Mouse (Mus musculus): Measurements from ENCODE around the gene Capzb.

Gene Capzb

DNA sequence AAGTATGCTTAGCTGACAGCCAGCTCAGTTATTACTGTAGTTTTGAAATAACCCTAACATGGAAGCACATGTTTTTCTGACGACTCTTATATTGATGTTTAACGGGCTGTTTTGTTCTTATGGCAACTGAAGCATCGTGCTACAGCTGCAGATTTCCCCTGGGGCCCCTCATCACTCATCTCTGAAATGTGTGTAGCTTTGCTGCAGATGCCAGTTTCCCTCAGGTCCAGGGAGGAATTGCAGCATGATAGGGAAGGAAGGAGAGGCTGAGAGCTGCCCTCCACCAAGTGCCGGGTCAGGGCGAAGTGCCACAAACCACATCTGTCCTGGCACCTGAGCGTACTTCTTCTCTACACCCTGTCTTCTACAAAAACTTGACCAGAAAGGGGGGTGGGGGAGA lies 47.6 kb downstream of the Capzb start:
- Histone ChIP-seq H3K4me3 (replicated peaks; ENCODE audit: low read length) (no peak overlapping the region), H3K27me3 (ENCODE audit: insufficient read depth, low read length) (no peaks in the 10 kb centered on the region), H3K36me3 (ENCODE audit: insufficient read depth, low read length) (peaks cover 89% of the 10 kb centered on the region), H3K9me3 (ENCODE audit: low read length) (no peaks in the 10 kb centered on the region), H3K4me1 (replicated peaks; ENCODE audit: low read depth, low read length) (peaks cover 76% of the 10 kb centered on the region)
- TF ChIP-seq NANOG (IDR thresholded peaks at IDR 0.05; ENCODE audit: borderline replicate concordance, low read length) (no peak), POU5F1 (IDR thresholded peaks at IDR 0.05; ENCODE audit: borderline replicate concordance, low read length) (no peak), CTCF (conservative IDR thresholded peaks at IDR 0.05; ENCODE audit: low read length) (no peak)

DNA sequence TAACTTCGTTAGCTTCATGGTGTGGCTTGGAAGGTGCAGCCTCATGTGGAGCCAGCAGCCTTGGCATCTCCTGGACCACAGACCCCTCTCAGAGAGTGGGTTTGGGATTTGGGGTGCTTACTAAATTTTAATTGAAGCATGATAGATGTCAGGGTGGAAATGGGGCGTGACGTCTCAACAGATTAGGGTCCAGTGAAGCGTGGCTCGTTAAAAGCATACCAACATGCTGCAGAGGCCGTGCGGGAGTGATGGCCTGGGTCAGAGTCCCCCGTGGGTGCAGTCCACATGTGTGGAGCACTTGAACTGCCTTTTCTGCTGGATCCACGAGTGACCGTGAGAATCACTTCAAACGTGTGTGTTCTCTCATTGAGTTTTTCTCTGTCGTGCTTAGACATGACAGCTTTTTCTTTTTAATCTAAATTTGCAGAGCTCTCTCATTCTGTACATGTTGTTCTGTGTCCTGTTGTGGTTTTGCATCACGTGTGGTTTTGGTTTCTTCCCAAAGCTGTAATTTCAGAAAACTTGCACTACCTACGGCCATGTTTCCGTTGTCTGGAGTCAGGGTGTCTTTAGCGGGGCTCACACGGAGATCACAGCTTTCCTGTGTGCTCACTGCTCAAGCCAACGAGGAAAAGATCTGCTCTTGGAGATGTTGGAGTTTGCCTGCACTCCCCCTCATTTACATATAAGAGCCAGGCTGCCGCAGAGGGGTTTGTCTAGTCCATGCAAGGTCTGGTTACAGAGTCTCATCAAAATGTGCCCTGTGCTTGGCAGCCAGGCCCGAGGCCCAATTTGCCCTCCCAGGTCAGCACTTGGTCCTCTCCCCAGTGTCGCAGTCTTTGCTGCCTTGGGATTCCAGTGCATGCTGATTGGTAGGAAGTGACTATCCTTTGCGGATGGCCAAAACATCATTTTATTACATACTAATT lies 49.2 kb downstream of the Capzb start:
- Histone ChIP-seq H3K36me3 (ENCODE audit: insufficient read depth, low read length) (peaks cover 91% of the 10 kb centered on the region), H3K27me3 (ENCODE audit: insufficient read depth, low read length) (no peaks in the 10 kb centered on the region), H3K4me3 (replicated peaks; ENCODE audit: low read length) (no peak overlapping the region), H3K9me3 (ENCODE audit: low read length) (no peaks in the 10 kb centered on the region), H3K4me1 (replicated peaks; ENCODE audit: low read depth, low read length) (peaks cover 76% of the 10 kb centered on the region)
- TF ChIP-seq NANOG (IDR thresholded peaks at IDR 0.05; ENCODE audit: borderline replicate concordance, low read length) (no peak), POU5F1 (IDR thresholded peaks at IDR 0.05; ENCODE audit: borderline replicate concordance, low read length) (no peak), CTCF (conservative IDR thresholded peaks at IDR 0.05; ENCODE audit: low read length) (no peak)

DNA sequence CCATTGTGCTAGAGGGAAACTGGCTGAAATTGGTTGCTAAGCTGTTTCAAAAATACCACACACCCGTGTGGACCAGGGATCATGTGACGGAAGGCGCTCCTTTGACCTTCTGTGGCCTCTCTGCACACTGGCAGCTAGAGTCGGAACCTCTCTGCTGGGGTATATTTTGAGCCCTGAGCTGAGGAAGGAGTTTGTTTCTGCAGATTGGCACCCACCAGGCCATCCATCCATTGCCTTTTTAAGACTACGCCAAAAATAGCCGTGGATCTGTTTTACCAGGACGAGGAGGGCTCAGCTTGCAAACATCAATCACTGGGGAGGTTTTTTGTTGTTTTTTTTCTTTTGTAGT lies 49.9 kb downstream of the Capzb start:
- TF ChIP-seq POU5F1 (IDR thresholded peaks at IDR 0.05; ENCODE audit: borderline replicate concordance, low read length) (no peak), CTCF (conservative IDR thresholded peaks at IDR 0.05; ENCODE audit: low read length) (no peak), NANOG (IDR thresholded peaks at IDR 0.05; ENCODE audit: borderline replicate concordance, low read length) (no peak)
- Histone ChIP-seq H3K9me3 (ENCODE audit: low read length) (no peaks in the 10 kb centered on the region), H3K4me3 (replicated peaks; ENCODE audit: low read length) (no peak overlapping the region), H3K36me3 (ENCODE audit: insufficient read depth, low read length) (peaks cover 94% of the 10 kb centered on the region), H3K4me1 (replicated peaks; ENCODE audit: low read depth, low read length) (peaks cover 76% of the 10 kb centered on the region), H3K27me3 (ENCODE audit: insufficient read depth, low read length) (no peaks in the 10 kb centered on the region)

DNA sequence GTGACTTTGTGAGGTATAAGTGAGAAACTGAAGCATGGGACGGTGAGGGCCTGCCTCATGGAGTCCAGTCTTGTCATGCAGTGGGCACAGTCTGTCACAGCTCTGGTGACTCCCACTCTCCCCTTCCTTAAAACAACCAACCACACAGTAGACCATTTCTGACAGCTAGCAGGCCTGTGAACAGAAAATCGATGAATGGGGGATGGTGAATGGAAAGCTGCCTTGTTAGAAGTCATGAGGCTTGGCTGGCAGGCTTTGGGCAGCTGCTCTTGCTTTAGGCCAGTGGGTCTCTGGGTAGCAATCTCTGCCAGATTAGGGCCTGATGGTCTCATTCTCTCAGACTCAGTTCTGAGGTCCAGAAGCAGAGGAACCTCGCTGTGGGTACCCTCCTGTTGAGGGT lies 51.5 kb downstream of the Capzb start:
- Histone ChIP-seq H3K4me1 (replicated peaks; ENCODE audit: low read depth, low read length) (peaks cover 76% of the 10 kb centered on the region), H3K9me3 (ENCODE audit: low read length) (no peaks in the 10 kb centered on the region), H3K27me3 (ENCODE audit: insufficient read depth, low read length) (no peaks in the 10 kb centered on the region), H3K4me3 (replicated peaks; ENCODE audit: low read length) (no peak overlapping the region), H3K36me3 (ENCODE audit: insufficient read depth, low read length) (peaks cover 96% of the 10 kb centered on the region)
- TF ChIP-seq NANOG (IDR thresholded peaks at IDR 0.05; ENCODE audit: borderline replicate concordance, low read length) (no peak), POU5F1 (IDR thresholded peaks at IDR 0.05; ENCODE audit: borderline replicate concordance, low read length) (no peak), CTCF (conservative IDR thresholded peaks at IDR 0.05; ENCODE audit: low read length) (no peak)

DNA sequence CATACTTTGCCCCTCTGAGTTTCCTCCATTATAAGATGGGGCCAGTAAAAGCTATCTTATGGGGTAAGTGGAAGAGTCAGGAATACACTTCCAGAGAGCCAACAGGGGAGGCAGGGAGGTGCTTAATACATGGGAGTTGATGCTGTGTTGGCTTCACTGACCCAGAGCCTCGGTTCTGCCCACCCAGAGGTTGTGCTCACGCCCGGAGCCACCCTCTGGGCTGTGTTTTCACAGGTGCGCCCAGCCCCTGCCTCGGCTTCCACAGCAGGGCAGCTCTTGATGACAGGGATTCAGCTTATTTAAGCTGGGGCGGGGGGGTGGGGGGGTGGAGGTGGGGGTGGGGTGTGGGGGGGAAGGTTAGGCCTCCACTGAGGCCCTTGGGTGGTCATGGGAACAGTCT lies 52.1 kb downstream of the Capzb start:
- Histone ChIP-seq H3K4me3 (replicated peaks; ENCODE audit: low read length) (no peak overlapping the region), H3K4me1 (replicated peaks; ENCODE audit: low read depth, low read length) (peaks cover 77% of the 10 kb centered on the region), H3K27me3 (ENCODE audit: insufficient read depth, low read length) (no peaks in the 10 kb centered on the region), H3K9me3 (ENCODE audit: low read length) (no peaks in the 10 kb centered on the region), H3K36me3 (ENCODE audit: insufficient read depth, low read length) (peaks cover 96% of the 10 kb centered on the region)
- TF ChIP-seq POU5F1 (IDR thresholded peaks at IDR 0.05; ENCODE audit: borderline replicate concordance, low read length) (no peak), NANOG (IDR thresholded peaks at IDR 0.05; ENCODE audit: borderline replicate concordance, low read length) (no peak), CTCF (conservative IDR thresholded peaks at IDR 0.05; ENCODE audit: low read length) (no peak)

DNA sequence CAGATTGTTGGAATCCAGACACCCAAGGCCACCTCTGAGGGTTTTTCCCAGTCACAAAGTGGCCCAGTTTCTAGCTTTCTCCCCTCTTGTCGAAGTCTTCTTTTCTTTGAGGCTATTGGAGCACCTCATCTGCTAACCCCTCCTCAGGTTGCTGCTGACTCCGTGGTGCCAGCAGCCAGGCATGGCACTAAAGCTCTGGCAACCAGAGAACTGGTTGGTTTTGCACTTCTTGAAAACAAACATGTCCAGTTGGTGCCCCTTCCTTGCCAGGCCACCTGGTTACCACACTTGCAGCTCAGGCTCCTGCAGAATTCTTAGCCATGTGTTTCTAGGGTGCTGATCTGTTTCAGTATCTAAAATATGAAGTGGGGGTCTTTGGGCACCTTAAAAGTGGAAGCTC lies 52.8 kb downstream of the Capzb start:
- Histone ChIP-seq H3K4me3 (replicated peaks; ENCODE audit: low read length) (no peak overlapping the region), H3K36me3 (ENCODE audit: insufficient read depth, low read length) (peaks cover 91% of the 10 kb centered on the region), H3K4me1 (replicated peaks; ENCODE audit: low read depth, low read length) (peaks cover 84% of the 10 kb centered on the region), H3K27me3 (ENCODE audit: insufficient read depth, low read length) (no peaks in the 10 kb centered on the region), H3K9me3 (ENCODE audit: low read length) (no peaks in the 10 kb centered on the region)
- TF ChIP-seq NANOG (IDR thresholded peaks at IDR 0.05; ENCODE audit: borderline replicate concordance, low read length) (no peak), POU5F1 (IDR thresholded peaks at IDR 0.05; ENCODE audit: borderline replicate concordance, low read length) (no peak), CTCF (conservative IDR thresholded peaks at IDR 0.05; ENCODE audit: low read length) (no peak)

DNA sequence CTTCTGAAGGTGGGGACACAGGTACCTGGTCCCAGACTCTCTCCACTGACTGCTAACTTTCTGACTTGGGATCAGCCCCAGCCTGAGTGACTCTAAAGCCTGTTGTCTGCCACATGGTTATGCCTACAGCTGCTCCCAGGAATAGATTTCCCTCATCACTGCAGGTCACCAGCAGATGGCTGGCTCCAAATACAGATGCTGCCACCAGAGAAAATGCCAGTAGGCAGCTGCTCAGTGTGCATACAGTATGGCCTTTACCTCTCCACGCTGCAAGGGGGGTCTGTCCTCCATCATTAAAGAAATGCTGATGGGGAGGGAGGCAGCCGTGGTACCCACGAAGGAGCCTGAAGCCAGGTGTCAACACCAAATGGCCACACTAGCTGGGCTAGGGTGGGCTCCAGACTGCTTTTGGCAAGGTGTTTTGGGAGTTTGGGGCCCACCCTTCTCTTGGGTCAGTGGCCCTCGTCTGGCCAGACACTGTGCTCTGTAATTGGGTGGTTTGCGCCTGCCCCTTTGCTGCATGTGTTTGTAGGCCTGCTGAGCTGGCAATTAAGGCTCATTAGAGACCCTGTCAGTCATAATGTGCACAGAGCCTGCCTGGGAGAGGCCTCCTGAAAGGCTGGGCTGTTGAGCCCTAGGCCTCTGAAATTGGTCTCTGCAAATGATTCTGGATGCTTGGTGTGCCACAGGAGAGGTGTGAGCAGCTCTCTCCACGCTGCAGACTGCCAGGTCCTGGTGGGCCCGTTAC lies 53.6 kb downstream of the Capzb start:
- Histone ChIP-seq H3K4me3 (replicated peaks; ENCODE audit: low read length) (no peak overlapping the region), H3K9me3 (ENCODE audit: low read length) (no peaks in the 10 kb centered on the region), H3K4me1 (replicated peaks; ENCODE audit: low read depth, low read length) (peaks cover 87% of the 10 kb centered on the region), H3K36me3 (ENCODE audit: insufficient read depth, low read length) (peaks cover 84% of the 10 kb centered on the region), H3K27me3 (ENCODE audit: insufficient read depth, low read length) (no peaks in the 10 kb centered on the region)
- TF ChIP-seq CTCF (conservative IDR thresholded peaks at IDR 0.05; ENCODE audit: low read length) (no peak), NANOG (IDR thresholded peaks at IDR 0.05; ENCODE audit: borderline replicate concordance, low read length) (no peak), POU5F1 (IDR thresholded peaks at IDR 0.05; ENCODE audit: borderline replicate concordance, low read length) (no peak)

DNA sequence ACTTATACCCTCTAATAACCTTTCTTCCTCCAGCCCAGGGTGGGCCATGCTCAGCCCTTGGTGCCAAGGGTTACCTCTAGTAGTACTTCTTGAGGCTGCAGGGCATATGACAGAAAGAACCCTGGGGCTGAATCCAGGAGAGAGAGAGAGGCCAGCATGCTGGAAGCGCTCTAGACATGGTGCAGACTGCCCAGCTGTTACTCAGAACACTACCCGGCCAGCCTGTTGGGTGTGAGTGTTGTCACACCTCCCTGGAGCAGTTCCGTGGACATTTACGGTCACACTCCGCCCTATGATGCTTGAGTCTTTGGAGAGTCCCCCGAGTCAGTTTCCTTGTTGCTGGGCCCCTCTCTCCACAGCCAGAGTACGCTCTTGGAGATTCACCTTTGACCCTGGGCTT lies 55.3 kb downstream of the Capzb start:
- TF ChIP-seq NANOG (IDR thresholded peaks at IDR 0.05; ENCODE audit: borderline replicate concordance, low read length) (no peak), CTCF (conservative IDR thresholded peaks at IDR 0.05; ENCODE audit: low read length) (no peak), POU5F1 (IDR thresholded peaks at IDR 0.05; ENCODE audit: borderline replicate concordance, low read length) (no peak)
- Histone ChIP-seq H3K27me3 (ENCODE audit: insufficient read depth, low read length) (no peaks in the 10 kb centered on the region), H3K36me3 (ENCODE audit: insufficient read depth, low read length) (peaks cover 76% of the 10 kb centered on the region), H3K4me3 (replicated peaks; ENCODE audit: low read length) (no peak overlapping the region), H3K9me3 (ENCODE audit: low read length) (no peaks in the 10 kb centered on the region), H3K4me1 (replicated peaks; ENCODE audit: low read depth, low read length) (peaks cover 89% of the 10 kb centered on the region)
